Mouse (Mus musculus): ENCODE measurements around the gene Arid1b.

DNA sequence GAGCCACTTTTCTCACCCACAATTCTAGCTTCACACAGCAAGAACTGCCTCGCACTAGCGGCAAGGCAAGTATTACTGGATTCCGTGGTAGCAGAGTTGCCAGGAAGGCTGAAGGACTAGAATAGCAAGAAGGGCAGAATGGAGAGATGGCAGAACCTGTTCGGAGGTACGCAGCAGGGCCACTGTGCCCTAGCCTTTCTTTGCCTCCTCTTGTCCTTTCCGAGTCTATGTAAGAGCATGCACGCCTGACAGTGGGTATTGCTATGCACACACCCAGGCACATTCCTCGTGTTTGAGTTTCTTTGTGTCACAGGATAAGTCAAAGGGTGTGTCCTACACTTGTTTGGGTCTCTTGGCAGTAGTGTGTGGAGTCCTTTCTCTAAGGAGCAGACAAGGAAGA, 88.1 kb downstream of the Arid1b start:
- TF ChIP-seq CTCF (conservative IDR thresholded peaks at IDR 0.05; ENCODE audit: low read length) (no peak), NANOG (IDR thresholded peaks at IDR 0.05; ENCODE audit: borderline replicate concordance, low read length) (no peak)

Data from E14TG2a.4 (cell line).